Mouse (Mus musculus): ENCODE data around the gene Chga. TPM values are rescaled to one million over a fixed set of nuclear protein-coding genes. Genes with fewer than 3 reads are reported as not detected.

Gene Chga
- total RNA-seq, 2 experiments from 2014 or later, result not detected

- no peak for DNase-seq
- no peak for TF ChIP-seq CTCF (IDR thresholded peaks at IDR 0.05)
- H3K4me3 ChIP-seq, result no peak overlapping the region
- H3K27ac ChIP-seq, result no peak overlapping the region
- intact Hi-C loops (cut with DNase I), result no loop called here
Observed at GRCm38 (mm10) chr12:102527989-102528388, 26.8 kb upstream of the Chga start.

GRCm38 (mm10) chr12:102535796-102536195 lies 19.0 kb upstream of the Chga start:
- DNase-seq, result no peak
- Histone ChIP-seq H3K4me3 (no peak overlapping the region), H3K27ac (no peak overlapping the region)
- intact Hi-C loops (cut with DNase I), result no loop called here
- no peak for TF ChIP-seq CTCF (IDR thresholded peaks at IDR 0.05)

- no peak for TF ChIP-seq CTCF (IDR thresholded peaks at IDR 0.05)
- no peak for DNase-seq
- H3K27ac ChIP-seq, result no peak overlapping the region
- no peak overlapping the region for H3K4me3 ChIP-seq
- intact Hi-C loops (cut with DNase I), result no loop called here
Observed at GRCm38 (mm10) chr12:102540278-102540677, 14.5 kb upstream of the Chga start.

GRCm38 (mm10) chr12:102541168-102541567 lies 13.6 kb upstream of the Chga start:
- TF ChIP-seq CTCF (IDR thresholded peaks at IDR 0.05), result no peak
- H3K27ac ChIP-seq, result no peak overlapping the region
- intact Hi-C loops (cut with DNase I), result no loop called here
- no peak overlapping the region for H3K4me3 ChIP-seq
- no peak for DNase-seq

GRCm38 (mm10) chr12:102545122-102545521 lies 9.6 kb upstream of the Chga start:
- no peak for TF ChIP-seq CTCF (IDR thresholded peaks at IDR 0.05)
- no peak overlapping the region for H3K4me3 ChIP-seq
- no peak for DNase-seq
- intact Hi-C loops (cut with DNase I), result no loop called here
- H3K27ac ChIP-seq, result no peak overlapping the region

- Histone ChIP-seq H3K27ac (no peak overlapping the region), H3K4me3 (no peak overlapping the region)
- peak; percentile 74 for DNase-seq
- intact Hi-C loops (cut with DNase I), result no loop called here
- no peak for TF ChIP-seq CTCF (IDR thresholded peaks at IDR 0.05)
Observed at GRCm38 (mm10) chr12:102550529-102550928, 4.2 kb upstream of the Chga start.

- DNase-seq, result no peak
- H3K4me3 ChIP-seq, result no peak overlapping the region
- no peak overlapping the region for H3K27ac ChIP-seq
- no peak for TF ChIP-seq CTCF (IDR thresholded peaks at IDR 0.05)
- intact Hi-C loops (cut with DNase I), result no loop called here
Observed at GRCm38 (mm10) chr12:102551186-102551585, 3.6 kb upstream of the Chga start.

GRCm38 (mm10) chr12:102552001-102552400 lies 2.8 kb upstream of the Chga start:
- DNase-seq, result no peak
- TF ChIP-seq CTCF (IDR thresholded peaks at IDR 0.05), result no peak
- H3K4me3 ChIP-seq, result no peak overlapping the region
- no peak overlapping the region for H3K27ac ChIP-seq
- intact Hi-C loops (cut with DNase I), result no loop called here

- intact Hi-C loops (cut with DNase I), result no loop called here
- no peak for TF ChIP-seq CTCF (IDR thresholded peaks at IDR 0.05)
Observed at GRCm38 (mm10) chr12:102553705-102554275, 979 bp upstream of the Chga start.

GRCm38 (mm10) chr12:102555850-102556249 lies 1.1 kb downstream of the Chga start:
- H3K4me3 ChIP-seq, result no peak overlapping the region
- DNase-seq, result no peak
- no peak overlapping the region for H3K27ac ChIP-seq
- intact Hi-C loops (cut with DNase I), result no loop called here
- TF ChIP-seq CTCF (IDR thresholded peaks at IDR 0.05), result no peak

More at GRCm38 (mm10) chr12:102553705-102554275, 979 bp upstream of the Chga start:
- H3K4me3 ChIP-seq, result no peak overlapping the region
- no peak overlapping the region for H3K27ac ChIP-seq
- DNase-seq, result no peak

GRCm38 (mm10) chr12:102557372-102557771 lies 2.6 kb downstream of the Chga start:
- TF ChIP-seq CTCF (IDR thresholded peaks at IDR 0.05), result no peak
- intact Hi-C loops (cut with DNase I), result no loop called here
- no peak overlapping the region for H3K27ac ChIP-seq
- no peak overlapping the region for H3K4me3 ChIP-seq
- DNase-seq, result no peak

- Histone ChIP-seq H3K4me3 (no peak overlapping the region), H3K27ac (no peak overlapping the region)
- no peak for TF ChIP-seq CTCF (IDR thresholded peaks at IDR 0.05)
- intact Hi-C loops (cut with DNase I), result no loop called here
- no peak for DNase-seq
Observed at GRCm38 (mm10) chr12:102565086-102565485, 10.3 kb downstream of the Chga start.

- no peak for TF ChIP-seq CTCF (IDR thresholded peaks at IDR 0.05)
- no peak overlapping the region for H3K4me3 ChIP-seq
- H3K27ac ChIP-seq, result no peak overlapping the region
- no peak for DNase-seq
- intact Hi-C loops (cut with DNase I), result no loop called here
Observed at GRCm38 (mm10) chr12:102566951-102567350, 12.2 kb downstream of the Chga start.

- no peak overlapping the region for H3K27ac ChIP-seq
- no peak for DNase-seq
- no peak overlapping the region for H3K4me3 ChIP-seq
- intact Hi-C loops (cut with DNase I), result no loop called here
- TF ChIP-seq CTCF (IDR thresholded peaks at IDR 0.05), result no peak
Observed at GRCm38 (mm10) chr12:102568219-102568618, 13.4 kb downstream of the Chga start.

Measured in gastrocnemius, adult 2 months (tissue).